Mouse (Mus musculus) spleen, adult 2 months (tissue): Measurements from ENCODE around the gene Brf1.

Source experiments
- CTCF ChIP-seq: fragments of 200-500 bp; IDR thresholded peaks from 2 replicates; pipeline ENCODE4 v1.5.1; 2011; ENCODE audit warnings: mild to moderate bottlenecking, inconsistent platforms; ENCODE audit not compliant: insufficient read depth, insufficient read length, insufficient replicate concordance; ENCODE audit errors: extremely low read depth
- POLR2A ChIP-seq: fragments of 200-500 bp; IDR thresholded peaks from 2 replicates; pipeline ENCODE4 v1.6.1; 2011; ENCODE audit warnings: low read depth, low read length, inconsistent platforms

DNA sequence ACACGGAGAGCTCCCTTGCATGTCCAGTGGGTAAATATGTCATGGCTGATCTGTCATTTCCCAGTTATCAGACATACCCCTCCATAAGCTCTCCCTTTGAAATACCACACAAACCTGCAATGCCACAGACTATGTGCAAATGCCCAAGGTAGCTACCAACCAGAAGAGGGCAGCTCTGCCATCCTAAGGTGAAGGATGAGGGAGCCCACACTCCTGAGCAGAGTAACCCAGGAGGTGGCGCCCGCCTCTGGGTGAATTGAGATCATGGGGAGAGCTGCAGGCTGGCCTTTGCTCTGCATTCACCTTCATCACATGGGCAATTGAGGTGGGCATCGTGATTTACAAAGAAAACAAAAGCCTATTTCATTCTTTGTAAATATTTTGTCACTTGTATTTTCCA, 4.5 kb upstream of the Brf1 start:
- no peak for TF ChIP-seq POLR2A
- peak; percentile 88 for TF ChIP-seq CTCF
